Mouse (Mus musculus) heart, adult 2 months (tissue): ENCODE data around the gene Mcfd2. TPM values are rescaled to one million over a fixed set of nuclear protein-coding genes. Genes with fewer than 3 reads are reported as not detected.

Experiments
- DNase-seq, 2 experiments: peaks; one replicate each; pipeline ENCODE4 v3.0.0; 2021
- H3K27ac ChIP-seq: fragments of 200-600 bp; 2 replicates; pipeline ENCODE4 v1.8.1; 2022
- H3K27me3 ChIP-seq: fragments of 200-500 bp; 2 replicates; pipeline ENCODE4 v1.6.1; 2012; ENCODE audit warnings: mild to moderate bottlenecking, low read length, inconsistent platforms, mixed read lengths; ENCODE audit not compliant: control insufficient read depth, insufficient read depth
- H3K36me3 ChIP-seq: fragments of 200-500 bp; 2 replicates; pipeline ENCODE4 v1.6.1; 2012; ENCODE audit warnings: low read length, inconsistent platforms; ENCODE audit not compliant: control insufficient read depth, insufficient read depth
- H3K4me1 ChIP-seq: fragments of 200-500 bp; 2 replicates; pipeline ENCODE4 v1.6.1; 2011; ENCODE audit warnings: low read length; ENCODE audit not compliant: control insufficient read depth, insufficient read depth
- H3K4me3 ChIP-seq: fragments of 200-600 bp; 2 replicates; pipeline ENCODE4 v1.8.1; 2022
- H3K79me2 ChIP-seq: fragments of 200-500 bp; replicated peaks from 2 replicates; pipeline ENCODE4 v1.6.1; 2012; ENCODE audit warnings: mild to moderate bottlenecking, inconsistent platforms, low read length, moderate library complexity, mixed read lengths; ENCODE audit not compliant: control insufficient read depth, insufficient read depth
- H3K9ac ChIP-seq: fragments of 200-500 bp; 2 replicates; pipeline ENCODE4 v1.6.1; 2012; ENCODE audit warnings: low read depth, mild to moderate bottlenecking, control low read depth, inconsistent platforms, low read length, mixed read lengths
- CTCF ChIP-seq: fragments of 200-600 bp; IDR thresholded peaks from 2 replicates; pipeline ENCODE4 v1.8.1; 2022; ENCODE audit warnings: antibody characterized with exemption, mild to moderate bottlenecking, moderate library complexity
- EP300 ChIP-seq: fragments of 200-500 bp; IDR thresholded peaks from 2 replicates; pipeline ENCODE4 v1.6.1; 2011; ENCODE audit warnings: low read depth, low read length, control low read depth; ENCODE audit not compliant: insufficient read depth
- POLR2A ChIP-seq: fragments of 200-500 bp; IDR thresholded peaks from 2 replicates; pipeline ENCODE4 v1.6.1; 2011; ENCODE audit warnings: mild to moderate bottlenecking, low read depth, low read length, control low read depth; ENCODE audit not compliant: insufficient read depth
- WGBS: fragments of 180-500 bp; shearing (Covaris S2); methylation state at CpG from one replicate; pipeline ENCODE4 v1.1.7; 2018; 5-methylcytosine and 5-hydroxymethylcytosine counted together
- intact Hi-C: fragments of 180-260 bp; cut with DNase I; formaldehyde crosslinking; loops from one replicate; pipeline ENCODE4 v1.15.1; 2025
- polyA plus RNA-seq: library from polyadenylated mRNA; depleted of rRNA; stranded (reverse); fragments of >200 nt; gene quantifications from 2 replicates; pipeline ENCODE4 v1.2.3, GENCODE M21; 2012
- total RNA-seq, 2 experiments: library from RNA; stranded (reverse); gene quantifications; 2 replicates each; pipeline ENCODE4 v1.2.3; 2021

Mcfd2 gene
- total and polyA plus RNA-seq, 3 experiments: 48.3 to 60.3 (median 59.4) TPM

DNA sequence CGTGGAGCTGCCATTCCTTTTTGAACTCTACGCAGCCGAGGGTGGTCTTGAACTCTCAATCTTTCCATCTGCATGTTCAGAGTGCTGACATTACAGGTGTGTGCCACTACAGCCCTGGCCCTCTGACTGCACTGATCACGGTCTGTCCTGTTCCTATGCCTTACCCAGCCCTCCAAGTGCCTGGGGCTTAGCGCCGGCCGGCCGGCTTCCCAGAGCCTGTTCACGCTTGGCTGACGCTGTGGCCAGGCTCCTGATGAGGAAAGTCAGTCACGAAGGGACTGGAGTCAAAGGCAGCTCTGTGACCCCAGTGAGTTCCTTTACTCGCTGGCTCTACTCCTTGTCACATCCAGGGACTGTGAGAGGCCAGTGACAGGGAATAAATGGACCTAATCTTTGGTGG, 46.6 kb upstream of the Mcfd2 start:
- TF ChIP-seq EP300 (no peak), POLR2A (no peak), CTCF (no peak)
- peak in 1 of 2 experiments; percentile 34 for DNase-seq
- H3K79me2 ChIP-seq: no peaks in the 10 kb centered on the region
- 62% methylated on average over 12 of the region's 12 CpGs for WGBS
- peaks cover 9% of the 10 kb centered on the region for H3K4me1 ChIP-seq
- H3K9ac ChIP-seq: no peak overlapping the region
- H3K36me3 ChIP-seq: no peaks in the 10 kb centered on the region
- intact Hi-C loops: loop anchor here (2.0 to 10.0 kb wide), 2 partner anchors 30 to 352 kb away; partner anchors contain the start of gene Ttc7
- no peaks in the 10 kb centered on the region for H3K27me3 ChIP-seq
- H3K27ac ChIP-seq: peak overlapping the region; percentile 61
- no peak overlapping the region for H3K4me3 ChIP-seq

DNA sequence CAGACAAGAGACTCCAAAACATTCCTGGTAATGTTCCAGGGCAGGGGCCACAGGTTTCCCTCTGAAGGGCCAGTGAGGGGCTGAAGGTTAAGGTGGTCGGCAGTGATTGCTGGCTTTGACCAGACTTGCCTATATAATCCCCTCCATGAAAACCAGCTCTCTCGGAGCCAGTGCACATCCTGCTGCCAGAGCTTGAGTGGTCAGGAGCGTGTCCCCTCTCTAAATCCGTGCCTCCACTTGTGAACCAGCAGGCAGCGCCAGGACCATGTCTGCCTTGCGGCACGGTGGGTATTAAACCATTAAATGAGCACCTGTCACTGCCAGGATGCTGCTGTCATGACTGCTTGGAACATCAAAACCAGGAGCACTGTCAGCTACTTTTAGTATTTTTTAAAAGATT, 44.8 kb upstream of the Mcfd2 start:
- TF ChIP-seq EP300 (no peak), POLR2A (no peak), CTCF (no peak)
- peaks cover 10% of the 10 kb centered on the region for H3K4me1 ChIP-seq
- no peaks in the 10 kb centered on the region for H3K36me3 ChIP-seq
- no peak for DNase-seq
- no peaks in the 10 kb centered on the region for H3K79me2 ChIP-seq
- WGBS: 89% methylated on average over 7 of the region's 7 CpGs
- no peak overlapping the region for H3K27ac ChIP-seq
- no peak overlapping the region for H3K4me3 ChIP-seq
- no peak overlapping the region for H3K9ac ChIP-seq
- intact Hi-C loops: loop anchor here (10.0 kb wide), 1 partner anchor 354 kb away; no protein-coding TSS in a partner anchor
- H3K27me3 ChIP-seq: no peaks in the 10 kb centered on the region

DNA sequence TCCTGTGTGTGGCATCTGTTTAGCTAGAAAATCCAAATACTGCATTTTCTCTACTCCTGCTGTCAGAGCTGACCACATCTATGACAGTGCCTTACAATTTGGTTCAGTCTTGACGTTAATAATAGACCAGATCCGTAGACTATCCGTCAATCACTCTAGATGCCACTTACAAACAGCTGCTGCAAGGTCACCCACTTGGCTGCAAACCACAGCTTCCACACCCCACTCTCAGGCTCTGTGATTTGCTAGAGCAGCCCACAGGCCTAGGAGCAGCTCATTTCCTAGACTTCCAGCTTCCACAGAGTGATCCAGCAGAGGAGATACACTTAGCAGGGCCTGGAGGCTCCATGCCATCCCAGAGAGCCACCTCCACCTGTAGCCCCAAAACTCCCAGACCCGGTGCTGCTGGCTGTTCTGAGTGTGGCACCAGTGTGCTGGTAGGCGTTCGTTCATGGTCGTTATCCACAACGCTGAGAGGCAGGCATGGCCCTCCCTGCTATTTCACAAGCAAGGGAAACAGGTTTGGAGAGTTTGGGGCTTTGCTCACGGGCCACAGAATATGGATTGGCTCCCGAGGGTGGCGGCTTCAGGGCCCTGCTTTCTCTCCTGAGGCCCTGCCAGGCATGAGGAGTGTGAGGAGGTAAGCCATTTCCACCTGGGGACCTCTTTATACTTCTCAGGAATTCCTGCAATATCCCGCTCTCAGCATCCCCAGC, 43.5 kb upstream of the Mcfd2 start:
- Histone ChIP-seq H3K4me3 (no peak overlapping the region), H3K27me3 (no peaks in the 10 kb centered on the region), H3K4me1 (peaks cover 11% of the 10 kb centered on the region), H3K36me3 (no peaks in the 10 kb centered on the region), H3K9ac (peak overlapping the region; percentile 24; the same call in 1 of the 2 replicates), H3K27ac (peak overlapping the region; percentile 67), H3K79me2 (no peaks in the 10 kb centered on the region)
- TF ChIP-seq EP300 (0 out of 2 replicates have a peak, but pooled peaks have one; percentile 25), POLR2A (no peak), CTCF (no peak)
- 76% methylated on average over 12 of the region's 12 CpGs for WGBS
- intact Hi-C loops: no loop called here
- peak in 1 of 2 experiments; percentile 41 for DNase-seq

DNA sequence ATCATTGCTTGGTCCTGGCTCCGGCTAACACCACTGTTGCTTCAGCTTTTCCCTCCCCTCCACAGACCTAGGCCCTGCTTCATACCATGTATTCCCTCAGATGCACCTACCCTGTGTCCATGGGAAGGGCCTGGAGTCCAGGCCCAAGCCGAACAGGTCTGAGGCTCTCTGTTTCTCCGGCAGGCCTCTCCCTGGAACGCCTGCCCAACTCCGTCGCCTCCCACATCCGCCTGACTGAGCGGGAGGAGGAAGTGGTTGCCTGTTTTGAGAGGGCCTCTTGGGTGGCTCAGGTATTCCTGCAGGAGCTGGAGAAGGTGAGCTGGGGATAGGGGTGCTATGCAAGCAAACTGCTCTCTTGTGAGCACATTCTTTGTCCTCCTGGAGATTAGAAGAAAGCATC, 41.0 kb upstream of the Mcfd2 start:
- Histone ChIP-seq H3K27me3 (no peaks in the 10 kb centered on the region), H3K4me3 (no peak overlapping the region), H3K9ac (peak overlapping the region; percentile 2; the same call in 1 of the 2 replicates), H3K27ac (no peak overlapping the region), H3K4me1 (peaks cover 12% of the 10 kb centered on the region), H3K36me3 (no peaks in the 10 kb centered on the region), H3K79me2 (no peaks in the 10 kb centered on the region)
- intact Hi-C loops: no loop called here
- WGBS: 52% methylated on average over 8 of the region's 8 CpGs
- DNase-seq: no peak
- TF ChIP-seq CTCF (no peak), EP300 (no peak), POLR2A (no peak)

DNA sequence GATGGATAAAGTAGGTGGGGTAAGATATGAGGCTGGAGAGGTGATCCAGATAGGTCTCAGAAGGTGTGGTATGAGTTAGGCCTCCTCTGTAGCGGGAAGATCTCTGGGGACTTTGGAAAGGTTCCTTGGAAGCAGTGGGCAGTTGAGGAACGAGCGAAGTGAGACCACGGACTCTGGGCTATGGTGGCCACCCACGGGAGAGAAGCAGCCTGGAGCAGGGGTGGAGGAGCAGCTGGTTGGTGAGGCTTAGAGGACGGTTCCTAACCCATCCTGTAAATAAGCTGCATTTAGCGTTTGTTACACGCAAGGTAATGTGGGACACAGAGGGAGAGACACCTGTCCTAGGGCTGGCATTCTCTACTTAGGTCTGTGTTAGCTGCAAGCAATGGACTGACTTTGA, 39.3 kb upstream of the Mcfd2 start:
- Histone ChIP-seq H3K4me3 (no peak overlapping the region), H3K27ac (no peak overlapping the region), H3K9ac (no peak overlapping the region), H3K4me1 (peaks cover 12% of the 10 kb centered on the region), H3K27me3 (no peaks in the 10 kb centered on the region), H3K36me3 (no peaks in the 10 kb centered on the region), H3K79me2 (no peaks in the 10 kb centered on the region)
- DNase-seq: no peak
- intact Hi-C loops: no loop called here
- WGBS: 91% methylated on average over 8 of the region's 8 CpGs
- TF ChIP-seq CTCF: no peak
- TF ChIP-seq EP300: no peak
- no peak for TF ChIP-seq POLR2A

DNA sequence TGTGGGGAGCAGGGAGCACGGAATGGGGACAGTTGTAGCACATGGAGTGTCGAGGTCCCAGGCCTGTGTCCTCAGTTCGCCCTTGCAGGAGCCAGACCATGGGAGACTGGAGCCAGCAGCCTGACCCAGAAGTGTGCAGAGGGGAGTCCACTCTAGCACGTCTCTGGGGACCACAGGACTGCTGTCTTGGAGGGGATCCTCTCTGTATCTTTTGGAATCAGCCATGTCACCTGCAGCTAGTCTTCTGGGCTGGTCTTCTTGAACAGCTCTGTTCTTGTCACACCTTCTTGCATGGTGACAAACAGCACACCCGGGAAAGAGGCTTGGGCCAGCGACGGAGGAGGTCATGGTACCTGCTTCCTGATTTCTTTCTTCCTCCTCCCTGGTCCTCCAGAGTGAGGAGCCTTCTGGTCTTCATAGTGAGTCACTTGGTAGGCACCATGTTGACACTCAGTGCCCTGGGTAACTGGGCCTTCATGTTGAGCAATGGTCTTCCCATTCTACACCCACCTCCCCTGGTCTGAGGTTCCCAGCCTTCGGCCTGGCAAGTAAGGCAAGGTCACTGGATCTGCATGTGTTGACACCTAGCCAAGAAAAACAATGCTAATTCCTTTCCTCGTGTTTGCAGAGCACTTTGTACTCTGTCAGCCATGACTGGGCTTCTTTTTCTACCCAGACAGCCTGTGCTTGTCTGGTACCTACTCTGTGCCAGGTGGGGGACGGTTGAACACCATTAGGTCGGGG, 38.6 kb upstream of the Mcfd2 start:
- no peak overlapping the region for H3K27ac ChIP-seq
- TF ChIP-seq POLR2A (no peak), CTCF (no peak), EP300 (no peak)
- 60% methylated on average over 11 of the region's 11 CpGs for WGBS
- no peaks in the 10 kb centered on the region for H3K27me3 ChIP-seq
- intact Hi-C loops: no loop called here
- peaks cover 12% of the 10 kb centered on the region for H3K4me1 ChIP-seq
- no peak for DNase-seq
- no peaks in the 10 kb centered on the region for H3K79me2 ChIP-seq
- no peak overlapping the region for H3K9ac ChIP-seq
- no peak overlapping the region for H3K4me3 ChIP-seq
- H3K36me3 ChIP-seq: no peaks in the 10 kb centered on the region
